Mouse (Mus musculus): ENCODE data around the gene Card6.

The Card6 gene

DNA sequence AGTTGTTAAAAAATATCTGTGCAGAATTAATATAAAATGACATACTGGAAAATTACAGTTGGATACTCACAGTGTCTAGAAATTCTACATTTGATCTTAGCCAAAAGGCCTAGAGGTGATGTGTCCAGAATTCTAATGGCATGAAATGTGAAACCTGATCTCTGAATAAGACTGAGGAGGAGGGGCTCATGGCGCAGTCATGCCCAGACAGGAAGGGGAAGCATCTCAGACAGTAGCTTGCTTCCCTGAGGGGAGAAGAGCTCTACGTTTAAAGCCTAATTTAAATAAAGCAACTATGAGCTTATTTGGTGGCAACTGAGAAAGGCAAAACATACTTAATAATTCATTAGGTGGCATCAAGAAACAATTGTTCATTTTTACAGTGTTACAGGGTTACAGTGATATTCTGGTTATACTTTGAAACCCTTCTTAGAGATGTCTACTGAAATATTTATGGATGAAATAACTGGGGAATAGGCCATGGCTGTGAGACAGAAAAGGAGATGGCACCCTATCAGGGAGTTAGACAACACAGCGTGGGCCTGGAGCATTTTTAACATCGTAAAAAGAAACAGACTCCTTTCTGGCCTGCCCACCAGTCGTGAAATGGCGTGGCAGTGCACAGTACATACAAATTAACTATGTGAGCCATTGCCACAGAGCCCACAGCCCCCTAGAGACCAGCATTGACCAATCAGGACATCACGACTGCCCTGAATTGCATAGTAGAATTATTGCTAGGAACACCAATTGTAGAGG, 19.3 kb downstream of the Card6 start:
- no peak for DNase-seq (ENCODE audit: low read depth, low spot score)

DNA sequence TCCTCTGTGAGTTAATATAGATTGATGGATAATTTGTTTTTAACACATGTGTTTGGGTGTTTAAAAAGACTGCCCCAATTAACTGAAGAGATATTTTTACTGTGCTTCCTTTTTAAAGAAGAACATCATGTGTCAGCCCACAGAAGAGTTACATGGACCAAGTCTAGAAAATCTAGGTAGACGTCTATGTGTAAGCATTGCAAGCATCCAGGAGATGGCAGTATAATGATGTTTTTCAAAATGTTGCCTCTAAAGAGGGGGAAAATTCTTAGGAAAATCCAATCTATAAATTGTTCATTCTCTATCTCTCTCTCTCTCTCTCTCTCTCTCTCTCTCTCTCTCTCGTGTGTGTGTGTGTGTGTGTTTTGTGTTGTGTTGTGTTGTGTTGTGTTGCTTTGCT, 22.2 kb downstream of the Card6 start:
- no peak for DNase-seq (ENCODE audit: low read depth, low spot score)

DNA sequence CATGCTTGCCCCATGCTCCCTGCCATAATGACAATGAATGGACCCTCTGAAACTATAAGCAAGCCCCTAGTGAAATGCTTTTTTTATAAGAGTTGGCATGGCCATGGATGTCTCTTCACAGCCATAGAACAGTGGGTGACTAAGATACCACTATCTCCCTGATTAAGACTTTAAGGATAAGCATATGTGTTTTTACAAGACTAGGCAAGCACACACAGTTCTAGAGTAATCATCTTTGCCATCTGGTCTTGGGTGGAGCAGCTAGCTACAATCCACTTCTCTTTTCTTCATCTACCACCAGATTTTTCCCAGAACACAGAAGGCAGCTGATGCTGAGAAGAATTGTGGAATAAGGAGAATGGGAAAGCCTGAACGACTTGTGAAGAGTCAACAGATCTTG, 27.1 kb downstream of the Card6 start:
- no peak for DNase-seq (ENCODE audit: low read depth, low spot score)

DNA sequence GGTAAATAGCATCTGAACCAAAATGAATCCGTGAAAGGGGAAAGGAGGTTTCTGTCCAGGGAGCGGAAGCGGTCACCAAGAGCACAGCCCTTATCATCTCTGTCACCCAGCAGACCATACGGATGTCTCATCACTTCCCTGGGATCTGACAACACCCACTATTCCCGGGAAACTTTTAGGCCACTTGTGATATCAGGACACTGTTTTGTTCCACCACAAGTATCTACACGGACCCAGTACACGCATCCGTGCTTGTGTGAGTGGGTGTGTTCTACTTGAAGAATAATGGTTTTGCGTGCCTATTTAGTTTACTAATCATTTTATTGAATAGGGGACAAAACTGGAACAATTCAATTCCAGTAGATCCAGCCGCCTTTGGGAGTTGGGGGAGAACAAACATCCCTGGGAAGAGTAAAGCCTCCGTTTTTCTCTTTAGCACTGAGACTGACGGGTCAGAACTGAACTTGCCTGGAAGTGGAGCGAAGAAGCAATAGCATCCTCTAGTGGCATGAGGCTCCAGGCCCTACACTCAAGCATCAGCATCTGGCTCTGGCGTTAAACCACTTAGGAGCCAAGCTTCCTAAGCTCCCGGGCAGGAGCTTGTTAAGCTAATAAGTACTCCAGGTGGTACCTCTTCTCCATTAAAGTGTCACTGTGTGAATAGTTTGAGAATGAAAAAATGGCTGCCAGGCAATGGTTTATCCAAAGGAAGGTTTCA, 39.4 kb downstream of the Card6 start:
- no peak for DNase-seq (ENCODE audit: low read depth, low spot score)

DNA sequence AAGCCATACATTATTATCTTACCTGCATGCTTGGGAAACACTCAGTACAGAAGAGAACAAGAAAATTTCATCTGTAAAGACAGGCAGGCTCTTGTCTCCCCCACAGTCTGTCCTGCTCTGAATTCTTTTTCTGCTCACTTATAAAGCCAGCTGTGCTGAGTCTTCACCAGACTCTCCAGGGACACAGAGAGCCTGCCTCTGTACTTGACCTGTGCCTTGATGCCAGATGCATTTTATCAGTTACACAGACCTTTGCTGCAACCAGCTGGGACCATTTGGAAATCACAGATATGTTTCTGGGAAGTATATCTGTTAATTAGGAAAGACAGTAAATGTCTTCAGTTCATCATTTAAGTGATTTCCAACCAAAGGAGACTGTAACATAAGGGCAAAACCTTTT, 44.7 kb downstream of the Card6 start, which contains the start of gene C7:
TSS of gene C7 (minus strand) at position 106 of the 400 bp plus-strand sequence.
- no peak for DNase-seq (ENCODE audit: low read depth, low spot score)

Measured in WW6 (cell line).